Mouse (Mus musculus) CH12.LX (cell line): ENCODE results near the gene Tns3. TPM values are rescaled to one million over a fixed set of nuclear protein-coding genes. Genes with fewer than 3 reads are reported as not detected.

Experiments used
- DNase-seq: peaks from one replicate; pipeline ENCODE4 v3.0.0-alpha.2; 2013; ENCODE audit errors: extremely low read depth
- H3K27ac ChIP-seq: 2 replicates; pipeline ENCODE4 v1.5.1; 2012; ENCODE audit warnings: low read depth, mild to moderate bottlenecking, control low read depth, moderate library complexity; ENCODE audit not compliant: insufficient read depth
- H3K27me3 ChIP-seq: replicated peaks from 2 replicates; pipeline ENCODE3; 2012; ENCODE audit warnings: inconsistent platforms
- H3K36me3 ChIP-seq, 2 experiments: replicated peaks in 1 of 2; 2 replicates each; pipeline versions ENCODE3 to v1.6.1; 2012; ENCODE audit warnings: inconsistent platforms in 1 of 2, low read length in 1 of 2, mild to moderate bottlenecking in 1 of 2, mixed read lengths in 1 of 2, moderate library complexity in 1 of 2; ENCODE audit not compliant: control insufficient read depth in 1 of 2, insufficient read depth in 1 of 2
- H3K4me1 ChIP-seq, 2 experiments: 2 replicates each; pipeline ENCODE4 v1.6.1; 2012; ENCODE audit warnings: inconsistent platforms in 1 of 2, moderate library complexity in 1 of 2; ENCODE audit not compliant: insufficient read depth in 2 of 2, control insufficient read depth in 1 of 2
- H3K4me2 ChIP-seq: 2 replicates; pipeline ENCODE4 v1.6.1; 2012; ENCODE audit warnings: low read depth, mild to moderate bottlenecking, control low read depth; ENCODE audit not compliant: poor library complexity, insufficient read depth, severe bottlenecking
- H3K4me3 ChIP-seq, 3 experiments: fragments of 150-350 bp in 1 of 3; sonication (generic) in 1 of 3; replicated peaks in 1 of 3; 2 replicates each; pipeline versions ENCODE3 to v1.5.1; 2011 to 2012; ENCODE audit warnings: low read depth in 2 of 3, low read length in 2 of 3, mild to moderate bottlenecking in 2 of 3, moderate library complexity in 2 of 3, control low read depth in 1 of 3, improper control_type of control experiment in 1 of 3, inconsistent platforms in 1 of 3, mixed read lengths in 1 of 3; ENCODE audit not compliant: poor library complexity in 1 of 3
- H3K79me2 ChIP-seq: replicated peaks from 2 replicates; pipeline ENCODE4 v1.6.1; 2012; ENCODE audit warnings: mild to moderate bottlenecking, moderate library complexity; ENCODE audit not compliant: control insufficient read depth, poor library complexity, insufficient read depth, severe bottlenecking; ENCODE audit errors: extremely low read depth
- H3K9ac ChIP-seq: 2 replicates; pipeline ENCODE4 v1.6.1; 2012; ENCODE audit warnings: low read depth, mild to moderate bottlenecking, control low read depth, moderate library complexity; ENCODE audit not compliant: insufficient read depth
- H3K9me3 ChIP-seq: replicated peaks from 2 replicates; pipeline ENCODE3; 2012; ENCODE audit warnings: low read length, inconsistent platforms, mixed read lengths
- CHD1 ChIP-seq: IDR thresholded peaks from 2 replicates; pipeline ENCODE4 v1.6.1; 2012; ENCODE audit warnings: low read depth, low read length, improper control_type of control experiment, inconsistent platforms
- CHD2 ChIP-seq: IDR thresholded peaks from 2 replicates; pipeline ENCODE4 v1.6.1; 2011; ENCODE audit warnings: low read length, improper control_type of control experiment
- CTCF ChIP-seq, 2 experiments: IDR thresholded peaks in 1 of 2; conservative IDR thresholded peaks in 1 of 2; 2 replicates each; pipeline ENCODE4 v1.5.1; 2011 to 2012; ENCODE audit warnings: low read depth in 2 of 2, low read length in 2 of 2, improper control_type of control experiment in 1 of 2, inconsistent platforms in 1 of 2, mild to moderate bottlenecking in 1 of 2, moderate library complexity in 1 of 2
- E2F4 ChIP-seq: IDR thresholded peaks from 2 replicates; pipeline ENCODE4 v1.6.1; 2011; ENCODE audit warnings: low read depth, low read length, improper control_type of control experiment; ENCODE audit not compliant: insufficient replicate concordance
- ELF1 ChIP-seq: IDR thresholded peaks from 2 replicates; pipeline ENCODE4 v1.6.1; 2014; ENCODE audit warnings: low read depth, mild to moderate bottlenecking, inconsistent platforms, low read length, improper control_type of control experiment
- EP300 ChIP-seq: IDR thresholded peaks from 2 replicates; pipeline ENCODE4 v1.6.1; 2011; ENCODE audit warnings: low read length, improper control_type of control experiment
- ETS1 ChIP-seq: conservative IDR thresholded peaks from 2 replicates; pipeline ENCODE4 v1.6.1; 2012; ENCODE audit warnings: low read depth, mild to moderate bottlenecking, inconsistent platforms, low read length, improper control_type of control experiment, moderate library complexity
- GABPA ChIP-seq: IDR thresholded peaks from 2 replicates; pipeline ENCODE4 v1.6.1; 2012; ENCODE audit warnings: low read depth, low read length, improper control_type of control experiment, inconsistent platforms; ENCODE audit not compliant: insufficient replicate concordance
- JUN ChIP-seq: IDR thresholded peaks from 2 replicates; pipeline ENCODE4 v1.6.1; 2011; ENCODE audit warnings: low read depth, mild to moderate bottlenecking, low read length, improper control_type of control experiment, moderate library complexity; ENCODE audit not compliant: insufficient read depth
- KAT2A ChIP-seq: IDR thresholded peaks from 2 replicates; pipeline ENCODE4 v1.6.1; 2012; ENCODE audit warnings: low read length, improper control_type of control experiment, inconsistent platforms; ENCODE audit not compliant: insufficient replicate concordance
- MAFK ChIP-seq: IDR thresholded peaks from 2 replicates; pipeline ENCODE4 v1.6.1; 2011; ENCODE audit warnings: low read length, improper control_type of control experiment; ENCODE audit not compliant: insufficient replicate concordance
- MAX ChIP-seq: IDR thresholded peaks from 2 replicates; pipeline ENCODE4 v1.6.1; 2011; ENCODE audit warnings: low read length, improper control_type of control experiment
- MAZ ChIP-seq: IDR thresholded peaks from 2 replicates; pipeline ENCODE4 v1.6.1; 2012; ENCODE audit warnings: low read depth, mild to moderate bottlenecking, inconsistent platforms, low read length, improper control_type of control experiment, moderate library complexity
- MYC ChIP-seq: IDR thresholded peaks from 2 replicates; pipeline ENCODE4 v1.6.1; 2011; ENCODE audit warnings: low read depth, mild to moderate bottlenecking, improper control_type of control experiment, low read length
- NELFE ChIP-seq: IDR thresholded peaks from 2 replicates; pipeline ENCODE4 v1.6.1; 2011; ENCODE audit warnings: low read depth, low read length, improper control_type of control experiment
- NRF1 ChIP-seq: IDR thresholded peaks from 2 replicates; pipeline ENCODE4 v1.6.1; 2014; ENCODE audit warnings: low read depth, mild to moderate bottlenecking, inconsistent platforms, low read length, improper control_type of control experiment, moderate library complexity
- PAX5 ChIP-seq: IDR thresholded peaks from 2 replicates; pipeline ENCODE4 v1.6.1; 2012; ENCODE audit warnings: low read length, inconsistent platforms, mixed read lengths
- TBP ChIP-seq: conservative IDR thresholded peaks from 2 replicates; pipeline ENCODE4 v1.6.1; 2011; ENCODE audit warnings: low read depth, low read length, improper control_type of control experiment
- TCF12 ChIP-seq: IDR thresholded peaks from 2 replicates; pipeline ENCODE4 v1.6.1; 2014; ENCODE audit warnings: low read depth, mild to moderate bottlenecking, inconsistent platforms, low read length, improper control_type of control experiment
- USF2 ChIP-seq: conservative IDR thresholded peaks from 2 replicates; pipeline ENCODE4 v1.6.1; 2011; ENCODE audit warnings: low read depth, low read length, improper control_type of control experiment
- ZKSCAN1 ChIP-seq: IDR thresholded peaks from 2 replicates; pipeline ENCODE4 v1.6.1; 2012; ENCODE audit warnings: low read depth, inconsistent platforms, low read length, improper control_type of control experiment, borderline replicate concordance
- ZNF384 ChIP-seq: IDR thresholded peaks from 2 replicates; pipeline ENCODE4 v1.6.1; 2012; ENCODE audit warnings: low read depth, low read length, improper control_type of control experiment, inconsistent platforms
- dilution Hi-C: fragments of 300-500 bp; cut with MboI; formaldehyde crosslinking; loops from 2 replicates; pipeline ENCODE4 v1.14.3; 2020; ENCODE audit warnings: low sequenced_read_pairs; ENCODE audit not compliant: extremely low pct_unique_long_range_greater_than_20kb, extremely low pct_ligation_motif_present
- in situ Hi-C: fragments of 300-500 bp; cut with MboI; formaldehyde crosslinking; loops from 3 replicates; pipeline ENCODE4 v1.14.3; 2019; ENCODE audit warnings: low sequenced_read_pairs, low pct_ligation_motif_present, low pct_unique_long_range_greater_than_20kb, mixed read lengths
- polyA plus RNA-seq: library from polyadenylated mRNA; unstranded; fragments of >175 nt; gene quantifications from 2 replicates; pipeline ENCODE4 v1.2.1, GENCODE M21; 2012; ENCODE audit warnings: low read depth; ENCODE audit not compliant: insufficient read length
- total RNA-seq, 2 experiments: library from RNA; depleted of rRNA; stranded (reverse); fragments of 300-350 nt in 1 of 2; fragments of >200 nt in 1 of 2; gene quantifications; 2 replicates each; pipeline ENCODE4 v1.2.3; 2012 to 2014

Gene Tns3
- total and polyA plus RNA-seq, 3 experiments, result 0.03 to 1.3 (median 0.33) TPM

- Histone ChIP-seq H3K27ac (no peak overlapping the region), H3K79me2 (no peaks in the 10 kb centered on the region), H3K9ac (no peak overlapping the region), H3K27me3 (peaks cover 97% of the 10 kb centered on the region), H3K4me3 (no peak overlapping the region), H3K36me3 (no peaks in the 10 kb centered on the region), H3K9me3 (no peaks in the 10 kb centered on the region), H3K4me2 (no peak overlapping the region), H3K4me1 (no peaks in the 10 kb centered on the region)
- no peak for DNase-seq
- no peak for TF ChIP-seq MAZ
- no peak for TF ChIP-seq TBP
- TF ChIP-seq CHD1, result no peak
- TF ChIP-seq GABPA, result no peak
- TF ChIP-seq MAFK, result no peak
- no peak for TF ChIP-seq ZNF384
- TF ChIP-seq KAT2A, result no peak
- no peak for TF ChIP-seq ETS1
- no peak for TF ChIP-seq ELF1
- no peak for TF ChIP-seq MYC
- no peak for TF ChIP-seq ZKSCAN1
- TF ChIP-seq CTCF (conservative IDR thresholded peaks at IDR 0.05 in 1 of 2, IDR thresholded peaks at IDR 0.05 in 1 of 2; ENCODE audit: low read depth in 2 of 2, low read length in 2 of 2), result no peak
- TF ChIP-seq EP300, result no peak
- TF ChIP-seq E2F4, result no peak
- TF ChIP-seq NELFE, result no peak
- no peak for TF ChIP-seq JUN
- in situ Hi-C loops, result no loop called here
- dilution Hi-C loops, result no loop called here
Observed at GRCm38 (mm10) chr11:8481529-8481928, 182.8 kb downstream of the Tns3 start.

- Histone ChIP-seq H3K36me3 (no peaks in the 10 kb centered on the region), H3K4me3 (no peak overlapping the region), H3K79me2 (no peaks in the 10 kb centered on the region), H3K9ac (no peak overlapping the region), H3K4me1 (no peaks in the 10 kb centered on the region), H3K27me3 (peaks cover 84% of the 10 kb centered on the region), H3K4me2 (no peak overlapping the region), H3K9me3 (no peaks in the 10 kb centered on the region), H3K27ac (no peak overlapping the region)
- no peak for DNase-seq
- TF ChIP-seq ETS1 (no peak), MAX (no peak), TCF12 (no peak), NELFE (no peak), NRF1 (no peak), EP300 (no peak), PAX5 (no peak), CHD2 (no peak), ZNF384 (no peak), USF2 (no peak), CTCF (conservative IDR thresholded peaks at IDR 0.05 in 1 of 2, IDR thresholded peaks at IDR 0.05 in 1 of 2; ENCODE audit: low read depth in 2 of 2, low read length in 2 of 2) (no peak)
- dilution Hi-C loops, result no loop called here
- in situ Hi-C loops, result no loop called here
Observed at GRCm38 (mm10) chr11:8479858-8480257, 184.5 kb downstream of the Tns3 start.
